Mouse (Mus musculus) kidney, postnatal 4 days (tissue): ENCODE data around the gene Chn2.
A peak's percentile ranks its signal among the peaks of the same experiment; 100 is the strongest.

ENCODE experiments used
- DNase-seq, 2 experiments: peaks; one replicate each; pipeline ENCODE4 v3.0.0; 2021; ENCODE audit warnings: mixed read lengths in 2 of 2

Chn2 gene

GRCm38 (mm10) chr6:54203316-54203715, 164.0 kb downstream of the Chn2 start:
- no peak for DNase-seq

- no peak for DNase-seq
These were observed 164.6 kb downstream of the Chn2 start for GRCm38 (mm10) chr6:54203926-54204325.

GRCm38 (mm10) chr6:54204931-54205330, 165.6 kb downstream of the Chn2 start:
- DNase-seq, result peak in 1 of 2 experiments; percentile 30

GRCm38 (mm10) chr6:54205471-54205870, 166.1 kb downstream of the Chn2 start:
- no peak for DNase-seq

- no peak for DNase-seq
These were observed 166.9 kb downstream of the Chn2 start for GRCm38 (mm10) chr6:54206221-54206738.

- DNase-seq, result no peak
These were observed 169.4 kb downstream of the Chn2 start for GRCm38 (mm10) chr6:54208786-54209185.

- DNase-seq, result no peak
These were observed 171.6 kb downstream of the Chn2 start for GRCm38 (mm10) chr6:54210971-54211370.

- DNase-seq, result no peak
These were observed 172.6 kb downstream of the Chn2 start for GRCm38 (mm10) chr6:54211939-54212338.

- DNase-seq, result no peak
These were observed 174.4 kb downstream of the Chn2 start for GRCm38 (mm10) chr6:54213743-54214142.

- DNase-seq, result no peak
These were observed 176.3 kb downstream of the Chn2 start for GRCm38 (mm10) chr6:54215636-54216035.

GRCm38 (mm10) chr6:54216512-54216911, 177.2 kb downstream of the Chn2 start:
- DNase-seq, result no peak

- no peak for DNase-seq
These were observed 180.8 kb downstream of the Chn2 start for GRCm38 (mm10) chr6:54220124-54220523.

GRCm38 (mm10) chr6:54223529-54223928, 184.2 kb downstream of the Chn2 start:
- no peak for DNase-seq

- peak in 1 of 2 experiments; percentile 30 for DNase-seq
These were observed 185.0 kb downstream of the Chn2 start for GRCm38 (mm10) chr6:54224325-54224724.

GRCm38 (mm10) chr6:54225327-54225726, 186.0 kb downstream of the Chn2 start:
- peak; percentile 57 to 69 for DNase-seq

- no peak for DNase-seq
These were observed 187.7 kb downstream of the Chn2 start for GRCm38 (mm10) chr6:54227061-54227460.

GRCm38 (mm10) chr6:54228421-54228820, 189.1 kb downstream of the Chn2 start:
- DNase-seq, result peak; percentile 26 to 51

- peak; percentile 52 to 66 for DNase-seq
These were observed 189.5 kb downstream of the Chn2 start for GRCm38 (mm10) chr6:54228874-54229273.

- DNase-seq, result no peak
These were observed 192.6 kb downstream of the Chn2 start for GRCm38 (mm10) chr6:54231769-54232558.

GRCm38 (mm10) chr6:54236441-54236840, 197.1 kb downstream of the Chn2 start:
- DNase-seq, result no peak

- no peak for DNase-seq
These were observed 202.4 kb downstream of the Chn2 start for GRCm38 (mm10) chr6:54241761-54242160.

- DNase-seq, result peak; percentile 28 to 38
These were observed 202.9 kb downstream of the Chn2 start for GRCm38 (mm10) chr6:54242286-54242685.

- no peak for DNase-seq
These were observed 209.2 kb downstream of the Chn2 start for GRCm38 (mm10) chr6:54248354-54249252.
